Mouse (Mus musculus): Measurements from ENCODE around the gene Wnt16. TPM values are rescaled to one million over a fixed set of nuclear protein-coding genes. Genes with fewer than 3 reads are reported as not detected.
"Not testable (repeated sequence)": the region's sequence is repeated elsewhere in the genome, so short reads cannot be mapped to it uniquely, and the experiment has no call there.

The Wnt16 gene
- 0.43 and 0.45 TPM in 2 replicates for polyA plus RNA-seq (2014; fragmentation: Nextera tagmentation; extraction: Ambion mirVana)

DNA sequence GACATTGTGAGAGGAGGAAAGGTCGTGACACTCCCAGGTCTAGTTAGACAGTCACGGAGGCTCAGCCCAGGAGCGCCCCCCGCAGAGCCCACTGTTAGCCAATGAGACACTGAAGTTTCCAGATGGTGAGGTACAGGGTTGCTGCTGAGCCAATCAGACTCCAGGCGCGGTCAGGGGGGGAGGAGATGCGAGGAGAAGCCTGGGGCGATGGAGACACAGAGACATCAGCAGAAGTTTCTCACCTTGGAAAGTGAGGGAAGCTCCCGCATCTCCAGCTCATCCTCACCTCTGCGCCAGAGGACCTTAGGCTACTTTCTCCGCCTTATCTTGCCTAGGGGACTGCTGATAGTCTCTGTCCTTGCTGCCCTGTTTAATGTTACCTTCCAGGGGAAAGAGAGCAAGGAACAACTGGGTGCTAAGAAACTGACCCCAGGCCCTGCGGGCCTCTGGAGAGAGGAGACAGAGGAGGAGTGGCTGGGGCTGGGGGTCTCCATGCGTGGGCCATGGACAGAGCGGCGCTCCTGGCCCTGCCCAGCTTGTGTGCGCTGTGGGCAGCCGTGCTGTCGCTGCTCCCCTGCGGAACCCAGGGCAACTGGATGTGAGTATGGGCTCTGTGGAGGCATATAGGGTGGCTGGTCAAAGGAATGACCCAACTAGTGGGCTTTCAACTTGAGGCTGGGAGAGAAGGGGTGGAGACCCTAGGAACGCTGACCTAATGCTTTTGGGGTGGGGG is at the start of gene Wnt16:
TSS of gene Wnt16 (plus strand) at position 224 of the 733 bp plus-strand sequence.
- H3K36me3 ChIP-seq (ENCODE audit: control insufficient read depth, insufficient read depth, low read length): no peaks in the 10 kb centered on the region
- H3K27me3 ChIP-seq (ENCODE audit: control insufficient read depth, insufficient read depth, low read length): peaks cover 36% of the 10 kb centered on the region
- peak within 1 kb of the TSS; percentile 33 for H3K4me3 ChIP-seq (ENCODE audit: low read depth, low read length)
- H3K4me2 ChIP-seq (ENCODE audit: low read depth, low read length): peak within 1 kb of the TSS; percentile 58
- peaks cover 10% of the 10 kb centered on the region; the same call in 1 of the 2 replicates for H3K4me1 ChIP-seq (ENCODE audit: control insufficient read depth, insufficient read depth, low read length)
- ATAC-seq (ENCODE audit: low read depth): peak; percentile 64
- no peak within 1 kb of the TSS for H3K27ac ChIP-seq (ENCODE audit: low read depth, low read length)
- no peaks in the 10 kb centered on the region for H3K9me3 ChIP-seq (ENCODE audit: control insufficient read depth, low read length)
- WGBS: under 1% methylated on average over 20 of the region's 20 CpGs
- no peak within 1 kb of the TSS for H3K9ac ChIP-seq (replicated peaks; ENCODE audit: low read depth, low read length)

DNA sequence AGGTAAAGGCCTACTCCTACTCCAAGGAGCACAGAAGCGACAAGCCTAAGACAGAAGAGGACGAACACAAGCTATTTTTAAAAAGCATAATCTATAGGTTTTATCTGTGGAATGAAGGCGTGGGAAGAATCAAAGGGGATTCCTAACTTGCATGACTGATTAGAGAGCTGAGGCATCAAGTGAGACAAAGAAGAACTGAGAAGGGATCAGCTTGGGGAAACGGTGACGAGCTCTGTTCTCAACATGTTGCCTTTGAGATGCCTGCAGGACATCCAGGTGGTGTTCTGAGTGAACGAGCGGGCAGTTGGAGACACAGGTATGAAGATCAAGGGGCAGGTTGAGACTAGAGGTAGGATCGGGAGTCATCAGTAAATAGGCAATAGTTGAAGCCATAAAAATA is 44.7 kb upstream of the Wnt16 start:
- Histone ChIP-seq H3K9ac (replicated peaks; ENCODE audit: low read depth, low read length) (no peak overlapping the region), H3K27me3 (ENCODE audit: control insufficient read depth, insufficient read depth, low read length) (no peaks in the 10 kb centered on the region), H3K4me2 (ENCODE audit: low read depth, low read length) (no peak overlapping the region), H3K4me3 (ENCODE audit: low read depth, low read length) (no peak overlapping the region), H3K9me3 (ENCODE audit: control insufficient read depth, low read length) (no peaks in the 10 kb centered on the region), H3K36me3 (ENCODE audit: control insufficient read depth, insufficient read depth, low read length) (no peaks in the 10 kb centered on the region), H3K4me1 (ENCODE audit: control insufficient read depth, insufficient read depth, low read length) (no peaks in the 10 kb centered on the region), H3K27ac (ENCODE audit: low read depth, low read length) (no peak overlapping the region)
- ATAC-seq (ENCODE audit: low read depth): no peak
- 90% methylated on average over 8 of the region's 8 CpGs for WGBS

DNA sequence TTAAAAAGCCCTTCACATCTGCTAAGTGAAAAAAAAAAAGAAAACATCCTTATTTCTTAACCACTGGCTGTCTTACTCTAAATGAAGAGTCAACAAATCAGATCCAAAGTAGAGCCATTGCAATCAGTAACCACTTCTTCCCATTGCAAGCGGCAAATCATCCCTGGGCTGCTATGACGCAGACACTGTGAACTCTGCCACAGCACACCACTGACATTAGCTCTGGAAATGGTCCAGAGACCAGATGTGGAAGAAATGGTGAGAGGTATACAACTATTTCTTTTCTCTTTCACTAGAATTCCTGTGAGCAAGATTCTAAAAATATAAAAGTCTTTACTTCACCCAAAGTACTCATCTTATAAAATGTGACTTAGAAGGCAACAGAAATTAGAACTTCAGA is 41.3 kb upstream of the Wnt16 start:
- no peak for ATAC-seq (ENCODE audit: low read depth)
- Histone ChIP-seq H3K27me3 (ENCODE audit: control insufficient read depth, insufficient read depth, low read length) (no peaks in the 10 kb centered on the region), H3K9ac (replicated peaks; ENCODE audit: low read depth, low read length) (no peak overlapping the region), H3K4me3 (ENCODE audit: low read depth, low read length) (no peak overlapping the region), H3K4me1 (ENCODE audit: control insufficient read depth, insufficient read depth, low read length) (no peaks in the 10 kb centered on the region), H3K27ac (ENCODE audit: low read depth, low read length) (no peak overlapping the region), H3K9me3 (ENCODE audit: control insufficient read depth, low read length) (no peaks in the 10 kb centered on the region), H3K36me3 (ENCODE audit: control insufficient read depth, insufficient read depth, low read length) (no peaks in the 10 kb centered on the region), H3K4me2 (ENCODE audit: low read depth, low read length) (no peak overlapping the region)
- 84% methylated on average over 2 of the region's 2 CpGs for WGBS

DNA sequence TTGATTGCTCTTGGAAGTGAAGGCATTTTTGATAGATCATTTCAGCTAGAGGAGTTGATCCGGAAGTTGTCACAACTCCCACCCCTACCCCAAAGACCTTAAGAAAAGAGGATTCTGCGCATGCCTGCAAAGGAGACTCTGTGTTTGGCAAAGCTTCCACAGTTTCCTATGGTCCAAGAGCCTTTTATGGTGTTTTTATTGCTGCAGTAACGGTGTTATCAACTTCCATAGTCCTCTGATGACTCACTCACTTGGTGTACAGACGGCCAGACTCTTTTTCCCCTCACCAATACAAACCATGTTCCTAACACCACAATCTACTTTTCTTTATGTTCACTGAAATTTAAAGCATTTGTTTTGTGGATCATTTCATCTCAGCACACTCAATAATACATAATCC is 29.2 kb upstream of the Wnt16 start:
- Histone ChIP-seq H3K4me3 (ENCODE audit: low read depth, low read length) (no peak overlapping the region), H3K27ac (ENCODE audit: low read depth, low read length) (no peak overlapping the region), H3K27me3 (ENCODE audit: control insufficient read depth, insufficient read depth, low read length) (no peaks in the 10 kb centered on the region), H3K9ac (replicated peaks; ENCODE audit: low read depth, low read length) (no peak overlapping the region), H3K4me1 (ENCODE audit: control insufficient read depth, insufficient read depth, low read length) (no peaks in the 10 kb centered on the region), H3K36me3 (ENCODE audit: control insufficient read depth, insufficient read depth, low read length) (no peaks in the 10 kb centered on the region), H3K9me3 (ENCODE audit: control insufficient read depth, low read length) (no peaks in the 10 kb centered on the region), H3K4me2 (ENCODE audit: low read depth, low read length) (no peak overlapping the region)
- no peak for ATAC-seq (ENCODE audit: low read depth)
- WGBS: 44% methylated on average over 4 of the region's 4 CpGs

DNA sequence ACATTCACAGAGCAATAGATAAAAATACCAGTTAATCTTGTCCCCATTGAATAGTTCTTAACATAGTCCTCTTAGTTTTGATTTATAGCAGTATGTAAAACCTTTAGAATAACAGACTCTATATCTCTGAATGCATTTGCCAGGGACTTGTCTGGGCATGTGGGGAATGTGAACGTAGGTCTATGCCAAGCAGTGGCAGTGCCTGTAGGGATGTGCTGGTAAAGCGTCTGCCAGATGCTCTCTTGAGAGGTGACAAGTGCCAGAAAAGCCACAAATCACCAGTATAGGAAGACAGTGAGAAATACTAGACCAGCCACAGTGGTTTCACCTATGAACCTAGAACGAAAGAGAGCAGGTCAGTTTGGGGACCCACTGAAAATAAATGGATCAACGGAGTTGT is 25.5 kb upstream of the Wnt16 start:
- H3K9ac ChIP-seq (replicated peaks; ENCODE audit: low read depth, low read length): no peak overlapping the region
- H3K4me2 ChIP-seq (ENCODE audit: low read depth, low read length): no peak overlapping the region
- no peak; the same call in 1 of the 2 replicates for ATAC-seq (ENCODE audit: low read depth)
- H3K27me3 ChIP-seq (ENCODE audit: control insufficient read depth, insufficient read depth, low read length): no peaks in the 10 kb centered on the region
- H3K27ac ChIP-seq (ENCODE audit: low read depth, low read length): no peak overlapping the region
- no peaks in the 10 kb centered on the region for H3K9me3 ChIP-seq (ENCODE audit: control insufficient read depth, low read length)
- H3K4me1 ChIP-seq (ENCODE audit: control insufficient read depth, insufficient read depth, low read length): no peaks in the 10 kb centered on the region
- WGBS: 64% methylated on average over 4 of the region's 4 CpGs
- no peaks in the 10 kb centered on the region for H3K36me3 ChIP-seq (ENCODE audit: control insufficient read depth, insufficient read depth, low read length)
- H3K4me3 ChIP-seq (ENCODE audit: low read depth, low read length): no peak overlapping the region

DNA sequence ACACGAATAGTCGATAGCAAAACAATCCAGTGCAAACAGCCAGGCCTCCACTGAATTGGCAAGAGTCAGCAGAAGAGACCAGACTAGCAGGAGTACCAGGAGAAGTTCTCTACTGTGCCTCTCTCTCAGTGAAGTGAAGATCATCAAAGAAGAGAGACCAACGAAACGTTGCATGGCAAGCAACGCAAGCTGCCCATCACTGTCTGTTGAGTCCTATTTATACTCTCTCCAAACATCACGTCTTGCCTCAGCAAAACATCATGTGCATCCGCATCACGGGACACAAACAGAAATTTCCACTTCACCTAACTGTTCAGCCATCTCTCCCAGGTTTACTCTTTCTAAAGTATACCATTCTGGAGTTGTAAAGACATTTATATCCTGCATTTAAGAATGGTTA is 23.9 kb upstream of the Wnt16 start:
- not testable (repeated sequence) for ATAC-seq (ENCODE audit: low read depth); H3K9me3 ChIP-seq (ENCODE audit: control insufficient read depth, low read length); H3K4me2 ChIP-seq (ENCODE audit: low read depth, low read length); H3K36me3 ChIP-seq (ENCODE audit: control insufficient read depth, insufficient read depth, low read length); H3K27ac ChIP-seq (ENCODE audit: low read depth, low read length); H3K4me3 ChIP-seq (ENCODE audit: low read depth, low read length); H3K4me1 ChIP-seq (ENCODE audit: control insufficient read depth, insufficient read depth, low read length); H3K9ac ChIP-seq (replicated peaks; ENCODE audit: low read depth, low read length); H3K27me3 ChIP-seq (ENCODE audit: control insufficient read depth, insufficient read depth, low read length)
- WGBS: 94% methylated on average over 8 of the region's 8 CpGs

DNA sequence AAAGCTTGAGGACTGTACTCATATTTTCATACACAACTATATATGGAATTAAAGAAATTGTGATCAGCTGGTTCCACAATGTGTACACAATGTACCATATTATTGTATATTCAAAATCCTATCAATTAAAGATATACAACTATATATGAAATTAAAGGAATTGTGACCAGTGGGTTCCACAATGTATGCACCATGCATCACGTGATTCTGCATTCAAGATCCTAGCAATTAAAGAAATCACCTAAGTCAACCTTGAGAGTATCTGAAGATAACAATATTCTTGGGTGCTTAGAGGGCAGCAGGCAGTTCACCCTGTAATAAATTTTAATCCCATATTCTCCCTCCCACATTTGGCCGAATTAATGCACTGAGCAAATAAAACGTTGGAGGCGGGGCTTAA is 22.0 kb upstream of the Wnt16 start:
- 86% methylated on average over 4 of the region's 4 CpGs for WGBS
- no peak for ATAC-seq (ENCODE audit: low read depth)
- no peak overlapping the region for H3K4me2 ChIP-seq (ENCODE audit: low read depth, low read length)

DNA sequence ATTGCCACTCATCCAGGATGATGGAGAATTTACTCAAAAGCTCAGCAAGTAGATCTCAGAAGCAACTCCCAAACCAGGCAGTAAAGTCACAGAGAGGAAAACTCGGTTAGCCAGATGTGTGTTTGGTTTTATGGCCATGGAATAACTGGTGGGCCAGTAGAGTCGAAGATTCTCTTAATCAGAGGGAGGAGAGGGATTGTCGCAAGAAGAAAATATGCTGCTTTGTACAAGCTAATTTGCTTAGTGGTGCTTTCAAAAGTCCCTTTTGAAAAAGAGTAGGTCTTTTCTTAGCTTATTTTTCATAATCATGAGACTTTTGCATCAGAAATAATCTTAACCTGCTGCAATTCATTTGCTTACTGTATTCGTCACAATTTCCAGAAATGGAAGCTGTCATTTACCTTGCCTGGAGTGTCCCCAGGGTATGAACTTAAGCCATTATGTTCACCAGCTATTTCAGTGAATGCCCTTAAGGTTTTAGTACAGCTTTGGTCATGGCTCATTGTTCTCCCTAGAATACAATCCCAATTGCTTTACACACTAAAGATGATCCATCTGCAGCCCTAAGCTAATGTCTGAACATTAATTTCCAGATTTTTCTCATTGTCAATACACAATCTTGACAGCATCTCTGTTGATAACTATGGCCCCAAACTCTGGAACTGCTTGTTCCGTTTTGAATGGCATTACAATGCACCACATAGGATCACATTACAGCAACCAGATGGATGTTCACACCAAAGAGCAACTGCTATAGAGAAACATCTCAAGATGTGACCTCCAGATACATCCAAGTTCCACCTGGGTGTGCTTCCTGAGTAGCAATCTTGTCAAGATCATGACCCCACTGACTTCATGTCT is 20.0 kb upstream of the Wnt16 start:
- no peak overlapping the region for H3K4me2 ChIP-seq (ENCODE audit: low read depth, low read length)
- no peaks in the 10 kb centered on the region for H3K4me1 ChIP-seq (ENCODE audit: control insufficient read depth, insufficient read depth, low read length)
- no peaks in the 10 kb centered on the region for H3K27me3 ChIP-seq (ENCODE audit: control insufficient read depth, insufficient read depth, low read length)
- H3K36me3 ChIP-seq (ENCODE audit: control insufficient read depth, insufficient read depth, low read length): no peaks in the 10 kb centered on the region
- H3K9ac ChIP-seq (replicated peaks; ENCODE audit: low read depth, low read length): no peak overlapping the region
- H3K9me3 ChIP-seq (ENCODE audit: control insufficient read depth, low read length): no peaks in the 10 kb centered on the region
- ATAC-seq (ENCODE audit: low read depth): no peak
- no peak overlapping the region for H3K27ac ChIP-seq (ENCODE audit: low read depth, low read length)
- H3K4me3 ChIP-seq (ENCODE audit: low read depth, low read length): no peak overlapping the region
- 67% methylated on average over 5 of the region's 5 CpGs for WGBS

More for the DNA sequence above, 22.0 kb upstream of the Wnt16 start:
- Histone ChIP-seq H3K36me3 (ENCODE audit: control insufficient read depth, insufficient read depth, low read length) (no peaks in the 10 kb centered on the region), H3K4me3 (ENCODE audit: low read depth, low read length) (no peak overlapping the region), H3K27me3 (ENCODE audit: control insufficient read depth, insufficient read depth, low read length) (no peaks in the 10 kb centered on the region), H3K4me1 (ENCODE audit: control insufficient read depth, insufficient read depth, low read length) (no peaks in the 10 kb centered on the region), H3K9me3 (ENCODE audit: control insufficient read depth, low read length) (no peaks in the 10 kb centered on the region), H3K27ac (ENCODE audit: low read depth, low read length) (no peak overlapping the region), H3K9ac (replicated peaks; ENCODE audit: low read depth, low read length) (no peak overlapping the region)

DNA sequence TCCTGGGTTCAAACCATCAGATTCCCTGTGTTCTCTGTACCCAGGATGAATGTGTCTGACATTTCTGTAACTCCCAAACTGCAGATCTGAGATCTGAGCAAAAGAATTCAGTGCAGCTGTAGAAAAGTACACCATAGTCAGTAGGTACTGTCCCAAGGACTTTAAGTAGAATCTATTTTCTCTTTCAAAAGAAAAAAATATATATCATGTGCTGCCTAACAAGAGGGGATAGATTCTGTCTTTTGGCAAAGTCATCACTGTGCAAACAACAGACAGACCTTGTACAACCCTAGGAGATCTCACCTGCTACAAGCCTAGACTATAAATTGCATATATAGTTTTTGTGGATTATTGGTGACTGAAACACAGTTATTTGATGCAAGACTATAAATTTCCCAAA is 19.4 kb upstream of the Wnt16 start:
- Histone ChIP-seq H3K36me3 (ENCODE audit: control insufficient read depth, insufficient read depth, low read length) (no peaks in the 10 kb centered on the region), H3K9ac (replicated peaks; ENCODE audit: low read depth, low read length) (no peak overlapping the region), H3K4me2 (ENCODE audit: low read depth, low read length) (no peak overlapping the region), H3K9me3 (ENCODE audit: control insufficient read depth, low read length) (no peaks in the 10 kb centered on the region), H3K4me3 (ENCODE audit: low read depth, low read length) (no peak overlapping the region), H3K27me3 (ENCODE audit: control insufficient read depth, insufficient read depth, low read length) (no peaks in the 10 kb centered on the region), H3K4me1 (ENCODE audit: control insufficient read depth, insufficient read depth, low read length) (no peaks in the 10 kb centered on the region), H3K27ac (ENCODE audit: low read depth, low read length) (no peak overlapping the region)
- ATAC-seq (ENCODE audit: low read depth): no peak

Measured in neural tube, embryonic 14.5 days (tissue).